Mouse (Mus musculus) midbrain, embryonic 15.5 days (tissue): ENCODE data around the gene Hist1h2ae. TPM values are rescaled to one million over a fixed set of nuclear protein-coding genes. Genes with fewer than 3 reads are reported as not detected.
"Not testable (repeated sequence)": the region's sequence is repeated elsewhere in the genome, so short reads cannot be mapped to it uniquely, and the experiment has no call there.

Experiments used
- ATAC-seq: fragments of 200-750 bp; cut with Nextera tagmentation; replicated peaks from 2 replicates; pipeline ENCODE4 v1.8.0; 2017; ENCODE audit warnings: moderate TSS enrichment
- H3K27ac ChIP-seq: fragments of 300-500 bp; sonication (generic); 2 replicates; pipeline ENCODE4 v1.5.1; 2015; ENCODE audit warnings: mild to moderate bottlenecking, inconsistent platforms
- H3K27me3 ChIP-seq: fragments of 300-500 bp; sonication (generic); replicated peaks from 2 replicates; pipeline ENCODE4 v1.6.1; 2015; ENCODE audit warnings: inconsistent platforms
- H3K36me3 ChIP-seq: fragments of 300-500 bp; sonication (generic); replicated peaks from 2 replicates; pipeline ENCODE4 v1.6.1; 2015; ENCODE audit warnings: inconsistent platforms
- H3K4me1 ChIP-seq: fragments of 300-500 bp; sonication (generic); 2 replicates; pipeline ENCODE4 v1.6.1; 2015; ENCODE audit warnings: inconsistent platforms
- H3K4me2 ChIP-seq: fragments of 300-500 bp; sonication (generic); 2 replicates; pipeline ENCODE4 v1.6.1; 2015; ENCODE audit warnings: inconsistent platforms, mild to moderate bottlenecking, moderate library complexity
- H3K4me3 ChIP-seq: fragments of 300-500 bp; sonication (generic); 2 replicates; pipeline ENCODE4 v1.5.1; 2015; ENCODE audit warnings: mild to moderate bottlenecking, inconsistent platforms
- H3K9ac ChIP-seq: fragments of 300-500 bp; sonication (generic); 2 replicates; pipeline ENCODE4 v1.6.1; 2015; ENCODE audit warnings: mild to moderate bottlenecking, inconsistent platforms
- H3K9me3 ChIP-seq: fragments of 300-500 bp; sonication (generic); 2 replicates; pipeline ENCODE4 v1.6.1; 2016; ENCODE audit warnings: inconsistent platforms
- WGBS: fragments of 180-500 bp; shearing (Covaris S2); methylation state at CpG from one replicate; pipeline ENCODE4 v1.1.7; 2015; ENCODE audit warnings: mixed read lengths; 5-methylcytosine and 5-hydroxymethylcytosine counted together
- polyA plus RNA-seq: library from polyadenylated mRNA; unstranded; fragments of >200 nt; fragmentation: Nextera tagmentation; extraction: Ambion mirVana; gene quantifications from 2 replicates; pipeline ENCODE4 v1.2.1, GENCODE M21; 2015

The Hist1h2ae gene
- polyA plus RNA-seq, 1 experiment from 2014 or later: 14.8 TPM

GRCm38 (mm10) chr13:23571504-23572217 is 641 bp upstream of the Hist1h2ae start:
- not testable (repeated sequence) for H3K27me3 ChIP-seq, H3K9me3 ChIP-seq, H3K36me3 ChIP-seq
- H3K4me2 ChIP-seq: peak overlapping the region; percentile 75
- peak overlapping the region; percentile 96 for H3K27ac ChIP-seq
- H3K9ac ChIP-seq: peak overlapping the region; percentile 65
- 0 out of 2 replicates have a peak, but pooled peaks have one; percentile 0 for ATAC-seq
- under 1% methylated on average over 13 of the region's 34 CpGs for WGBS
- peaks cover 34% of the 10 kb centered on the region for H3K4me1 ChIP-seq
- peak overlapping the region; percentile 45 for H3K4me3 ChIP-seq

- ATAC-seq: peak; percentile 38; the same call in 1 of the 2 replicates
- Histone ChIP-seq H3K27ac (peak overlapping the region; percentile 96), H3K9ac (peak overlapping the region; percentile 41), H3K4me1 (peaks cover 27% of the 10 kb centered on the region), H3K4me2 (peak overlapping the region; percentile 75), H3K4me3 (peak overlapping the region; percentile 45)
- H3K9me3 ChIP-seq, H3K27me3 ChIP-seq, H3K36me3 ChIP-seq: not testable (repeated sequence)
- 1% methylated on average over 27 of the region's 41 CpGs for WGBS
These were observed 579 bp downstream of the Hist1h2ae start for GRCm38 (mm10) chr13:23570261-23571021.

GRCm38 (mm10) chr13:23564482-23564881 is 6.5 kb downstream of the Hist1h2ae start:
- Histone ChIP-seq H3K27me3 (no peaks in the 10 kb centered on the region), H3K4me3 (no peak overlapping the region), H3K4me2 (no peak overlapping the region), H3K9ac (no peak overlapping the region), H3K9me3 (no peaks in the 10 kb centered on the region), H3K27ac (peak overlapping the region; percentile 97; the same call in 1 of the 2 replicates), H3K36me3 (no peaks in the 10 kb centered on the region), H3K4me1 (peaks cover 9% of the 10 kb centered on the region)
- WGBS: 96% methylated on average over 2 of the region's 2 CpGs
- no peak for ATAC-seq

GRCm38 (mm10) chr13:23562699-23563462 is 8.1 kb downstream of the Hist1h2ae start:
- Histone ChIP-seq H3K4me3 (peak overlapping the region; percentile 49), H3K27ac (peak overlapping the region; percentile 97), H3K4me1 (peaks cover 9% of the 10 kb centered on the region), H3K4me2 (peak overlapping the region; percentile 70), H3K36me3 (no peaks in the 10 kb centered on the region), H3K27me3 (no peaks in the 10 kb centered on the region), H3K9me3 (no peaks in the 10 kb centered on the region), H3K9ac (peak overlapping the region; percentile 45)
- ATAC-seq: peak; percentile 65
- WGBS: under 1% methylated on average over 18 of the region's 18 CpGs

- ATAC-seq: peak; percentile 97
- Histone ChIP-seq H3K4me2 (peak within 1 kb of the TSS; percentile 70), H3K4me3 (peak within 1 kb of the TSS; percentile 49), H3K27ac (peak within 1 kb of the TSS; percentile 97), H3K9ac (peak within 1 kb of the TSS; percentile 55)
- not testable (repeated sequence) for H3K36me3 ChIP-seq, H3K4me1 ChIP-seq, H3K27me3 ChIP-seq, H3K9me3 ChIP-seq
- WGBS: under 1% methylated on average over 58 of the region's 67 CpGs
These were observed 8.9 kb downstream of the Hist1h2ae start, which contains the start of gene Hist1h3e for GRCm38 (mm10) chr13:23561883-23562659. Gene Hist1h3e (minus strand): TSS chr13:23562369.

- not testable (repeated sequence) for H3K27me3 ChIP-seq, H3K36me3 ChIP-seq, H3K9me3 ChIP-seq, ATAC-seq
- peak overlapping the region; percentile 97 for H3K27ac ChIP-seq
- WGBS: 0% methylated on average over 2 of the region's 5 CpGs
- H3K4me2 ChIP-seq: peak overlapping the region; percentile 70
- H3K4me1 ChIP-seq: peaks cover 12% of the 10 kb centered on the region
- H3K4me3 ChIP-seq: peak overlapping the region; percentile 49
- peak overlapping the region; percentile 55 for H3K9ac ChIP-seq
These were observed 9.5 kb downstream of the Hist1h2ae start for GRCm38 (mm10) chr13:23561531-23561882.

- not testable (repeated sequence) for H3K4me2 ChIP-seq, H3K27me3 ChIP-seq, H3K9me3 ChIP-seq, H3K4me3 ChIP-seq, ATAC-seq, H3K9ac ChIP-seq, H3K27ac ChIP-seq, H3K36me3 ChIP-seq
- H3K4me1 ChIP-seq: peaks cover 15% of the 10 kb centered on the region
- WGBS: 17% methylated on average over 2 of the region's 2 CpGs
These were observed 10.3 kb downstream of the Hist1h2ae start for GRCm38 (mm10) chr13:23560699-23561098.

- no peak overlapping the region for H3K9ac ChIP-seq
- H3K4me2 ChIP-seq: peak overlapping the region; percentile 99; the same call in 1 of the 2 replicates
- no peak overlapping the region for H3K4me3 ChIP-seq
- no peaks in the 10 kb centered on the region for H3K9me3 ChIP-seq
- 60% methylated on average over 3 of the region's 3 CpGs for WGBS
- no peaks in the 10 kb centered on the region for H3K27me3 ChIP-seq
- no peak overlapping the region for H3K27ac ChIP-seq
- no peak for ATAC-seq
- H3K4me1 ChIP-seq: peaks cover 27% of the 10 kb centered on the region
- no peaks in the 10 kb centered on the region for H3K36me3 ChIP-seq
These were observed 14.1 kb downstream of the Hist1h2ae start for GRCm38 (mm10) chr13:23556906-23557305.

- ATAC-seq: peak; percentile 84
- H3K4me1 ChIP-seq: peaks cover 32% of the 10 kb centered on the region
- H3K27ac ChIP-seq: peak overlapping the region; percentile 85
- under 1% methylated on average over 18 of the region's 18 CpGs for WGBS
- no peaks in the 10 kb centered on the region for H3K9me3 ChIP-seq
- H3K36me3 ChIP-seq: no peaks in the 10 kb centered on the region
- no peaks in the 10 kb centered on the region for H3K27me3 ChIP-seq
- H3K9ac ChIP-seq: peak overlapping the region; percentile 53
- peak overlapping the region; percentile 99 for H3K4me2 ChIP-seq
- H3K4me3 ChIP-seq: peak overlapping the region; percentile 51
These were observed 15.1 kb downstream of the Hist1h2ae start for GRCm38 (mm10) chr13:23555839-23556416.

- Histone ChIP-seq H3K27ac (peak overlapping the region; percentile 85), H3K4me3 (peak overlapping the region; percentile 51), H3K9me3 (no peaks in the 10 kb centered on the region), H3K4me1 (peaks cover 34% of the 10 kb centered on the region), H3K36me3 (no peaks in the 10 kb centered on the region), H3K9ac (peak overlapping the region; percentile 53), H3K27me3 (no peaks in the 10 kb centered on the region), H3K4me2 (peak overlapping the region; percentile 99)
- peak; percentile 72 for ATAC-seq
- under 1% methylated on average over 54 of the region's 54 CpGs for WGBS
These were observed 15.8 kb downstream of the Hist1h2ae start for GRCm38 (mm10) chr13:23554925-23555838.
